Mouse (Mus musculus) c-Kit-positive CD71-negative TER-119-negative erythroid progenitor cells, embryonic 14.5 days (primary cell): ENCODE measurements around the gene Sycp2.
"Not testable (repeated sequence)": the region's sequence is repeated elsewhere in the genome, so short reads cannot be mapped to it uniquely, and the experiment has no call there.

Experiments used
- DNase-seq: peaks from one replicate; pipeline ENCODE4 v3.0.0-alpha.2; 2013; ENCODE audit warnings: low read depth

The Sycp2 gene

GRCm38 (mm10) chr2:178413481-178414260 is 6.2 kb upstream of the Sycp2 start:
- DNase-seq: no peak

- DNase-seq: no peak
Measured at GRCm38 (mm10) chr2:178413081-178413480, 5.6 kb upstream of the Sycp2 start.

- DNase-seq: no peak
Measured at GRCm38 (mm10) chr2:178412598-178412997, 5.1 kb upstream of the Sycp2 start.

- no peak for DNase-seq
Measured at GRCm38 (mm10) chr2:178410286-178410685, 2.8 kb upstream of the Sycp2 start.

- no peak for DNase-seq
Measured at GRCm38 (mm10) chr2:178409024-178409423, 1.5 kb upstream of the Sycp2 start.

- DNase-seq: no peak
Measured at GRCm38 (mm10) chr2:178342597-178342996, 64.9 kb downstream of the Sycp2 start.

- DNase-seq: not testable (repeated sequence)
Measured at GRCm38 (mm10) chr2:178342105-178342504, 65.4 kb downstream of the Sycp2 start.

GRCm38 (mm10) chr2:178339044-178339443 is 68.4 kb downstream of the Sycp2 start:
- DNase-seq: peak; percentile 5

GRCm38 (mm10) chr2:178337878-178338277 is 69.6 kb downstream of the Sycp2 start:
- DNase-seq: no peak

GRCm38 (mm10) chr2:178329986-178330385 is 77.5 kb downstream of the Sycp2 start:
- no peak for DNase-seq

- DNase-seq: no peak
Measured at GRCm38 (mm10) chr2:178329551-178329950, 77.9 kb downstream of the Sycp2 start.

- peak; percentile 10 for DNase-seq
Measured at GRCm38 (mm10) chr2:178327466-178328040, 79.9 kb downstream of the Sycp2 start.

- no peak for DNase-seq
Measured at GRCm38 (mm10) chr2:178326750-178327465, 80.6 kb downstream of the Sycp2 start.

GRCm38 (mm10) chr2:178326067-178326466 is 81.4 kb downstream of the Sycp2 start:
- DNase-seq: no peak

GRCm38 (mm10) chr2:178324818-178325217 is 82.7 kb downstream of the Sycp2 start:
- DNase-seq: no peak

- no peak for DNase-seq
Measured at GRCm38 (mm10) chr2:178324410-178324809, 83.1 kb downstream of the Sycp2 start.

- DNase-seq: no peak
Measured at GRCm38 (mm10) chr2:178321271-178321670, 86.2 kb downstream of the Sycp2 start.

- DNase-seq: no peak
Measured at GRCm38 (mm10) chr2:178319766-178320165, 87.7 kb downstream of the Sycp2 start.

- DNase-seq: no peak
Measured at GRCm38 (mm10) chr2:178316281-178316680, 91.2 kb downstream of the Sycp2 start.

GRCm38 (mm10) chr2:178313539-178313938 is 93.9 kb downstream of the Sycp2 start:
- DNase-seq: no peak

GRCm38 (mm10) chr2:178304669-178305068 is 102.8 kb downstream of the Sycp2 start:
- DNase-seq: no peak

GRCm38 (mm10) chr2:178304188-178304529 is 103.3 kb downstream of the Sycp2 start:
- DNase-seq: no peak
